Mouse (Mus musculus): ENCODE data around the gene Gm13084.
"Not testable (repeated sequence)": the region's sequence is repeated elsewhere in the genome, so short reads cannot be mapped to it uniquely, and the experiment has no call there.

Gm13084 gene

GRCm38 (mm10) chr4:143815993-143816392 lies at the start of gene Gm13084:
Gene Gm13084 (minus strand): TSS chr4:143816093.
- DNase-seq (ENCODE audit: low spot score): no peak

- DNase-seq (ENCODE audit: low spot score): not testable (repeated sequence)
Observed at GRCm38 (mm10) chr4:143846197-143846596, 30.3 kb upstream of the Gm13084 start, which contains the start of gene Gm13103. Gene Gm13103 (plus strand): TSS chr4:143846497.

GRCm38 (mm10) chr4:143789052-143789451 lies 26.8 kb downstream of the Gm13084 start, which contains the start of gene Gm13023:
Gene Gm13023 (plus strand): TSS chr4:143789352.
- not testable (repeated sequence) for DNase-seq (ENCODE audit: low spot score)

All from left cerebral cortex, adult 11 months (tissue).